Mouse (Mus musculus): ENCODE measurements at regions not wholly inside any gene's neighbourhood (a gene's known extent, or its start where the extent isn't known, plus 50 kb on each side); places are given as distances from the start of the nearest gene placed in this dataset.

GRCm38 (mm10) chr12:97398582-97398945, 860.7 kb downstream of the Galc start:
- H3K4me1 ChIP-seq (ENCODE audit: insufficient read depth, low read length), result no peaks in the 10 kb centered on the region
- H3K9ac ChIP-seq (replicated peaks; ENCODE audit: low read length, poor library complexity, severe bottlenecking), result no peak overlapping the region
- no peaks in the 10 kb centered on the region for H3K27me3 ChIP-seq (ENCODE audit: insufficient read depth, low read length)
- H3K4me2 ChIP-seq (ENCODE audit: low read depth, low read length, poor library complexity, severe bottlenecking), result no peak overlapping the region
- no peaks in the 10 kb centered on the region for H3K9me3 ChIP-seq (ENCODE audit: low read length)
- H3K27ac ChIP-seq (ENCODE audit: low read depth, low read length), result no peak overlapping the region
- no peak overlapping the region for H3K4me3 ChIP-seq (ENCODE audit: low read depth, low read length)
- WGBS, result 56% methylated on average over 3 of the region's 3 CpGs
- ATAC-seq (ENCODE audit: low FRiP score), result no peak
- H3K36me3 ChIP-seq (ENCODE audit: insufficient read depth, low read length), result no peaks in the 10 kb centered on the region
- no peak for TF ChIP-seq CTCF (IDR thresholded peaks at IDR 0.05)
- no peak for DNase-seq (ENCODE audit: low spot score)

GRCm38 (mm10) chr12:97397850-97398581, 861.2 kb downstream of the Galc start:
- WGBS, result 81% methylated on average over 6 of the region's 7 CpGs

GRCm38 (mm10) chr12:97361804-97362203, 897.5 kb downstream of the Galc start:
- WGBS, result 64% methylated on average over 3 of the region's 3 CpGs
- Histone ChIP-seq H3K9ac (replicated peaks; ENCODE audit: low read length, poor library complexity, severe bottlenecking) (no peak overlapping the region), H3K27ac (ENCODE audit: low read depth, low read length) (no peak overlapping the region), H3K27me3 (ENCODE audit: insufficient read depth, low read length) (no peaks in the 10 kb centered on the region), H3K9me3 (ENCODE audit: low read length) (no peaks in the 10 kb centered on the region), H3K4me3 (ENCODE audit: low read depth, low read length) (no peak overlapping the region), H3K4me1 (ENCODE audit: insufficient read depth, low read length) (no peaks in the 10 kb centered on the region), H3K36me3 (ENCODE audit: insufficient read depth, low read length) (no peaks in the 10 kb centered on the region), H3K4me2 (ENCODE audit: low read depth, low read length, poor library complexity, severe bottlenecking) (no peak overlapping the region)
- ATAC-seq (ENCODE audit: low FRiP score), result no peak
- no peak for TF ChIP-seq CTCF (IDR thresholded peaks at IDR 0.05)
- no peak for DNase-seq (ENCODE audit: low spot score)

More at GRCm38 (mm10) chr12:97397850-97398581, 861.2 kb downstream of the Galc start:
- DNase-seq (ENCODE audit: low spot score) (no peak), ATAC-seq (ENCODE audit: low FRiP score) (no peak)
- Histone ChIP-seq H3K9ac (replicated peaks; ENCODE audit: low read length, poor library complexity, severe bottlenecking) (no peak overlapping the region), H3K36me3 (ENCODE audit: insufficient read depth, low read length) (no peaks in the 10 kb centered on the region), H3K4me1 (ENCODE audit: insufficient read depth, low read length) (no peaks in the 10 kb centered on the region), H3K4me3 (ENCODE audit: low read depth, low read length) (no peak overlapping the region), H3K4me2 (ENCODE audit: low read depth, low read length, poor library complexity, severe bottlenecking) (no peak overlapping the region), H3K27me3 (ENCODE audit: insufficient read depth, low read length) (no peaks in the 10 kb centered on the region), H3K27ac (ENCODE audit: low read depth, low read length) (no peak overlapping the region), H3K9me3 (ENCODE audit: low read length) (no peaks in the 10 kb centered on the region)
- TF ChIP-seq CTCF (IDR thresholded peaks at IDR 0.05), result no peak

- no peaks in the 10 kb centered on the region for H3K27me3 ChIP-seq (ENCODE audit: insufficient read depth, low read length)
- H3K9ac ChIP-seq (replicated peaks; ENCODE audit: low read length, poor library complexity, severe bottlenecking), result no peak overlapping the region
- H3K36me3 ChIP-seq (ENCODE audit: insufficient read depth, low read length), result no peaks in the 10 kb centered on the region
- H3K4me3 ChIP-seq (ENCODE audit: low read depth, low read length), result no peak overlapping the region
- H3K4me1 ChIP-seq (ENCODE audit: insufficient read depth, low read length), result no peaks in the 10 kb centered on the region
- ATAC-seq (ENCODE audit: low FRiP score), result no peak
- no peaks in the 10 kb centered on the region for H3K9me3 ChIP-seq (ENCODE audit: low read length)
- H3K27ac ChIP-seq (ENCODE audit: low read depth, low read length), result no peak overlapping the region
- no peak overlapping the region for H3K4me2 ChIP-seq (ENCODE audit: low read depth, low read length, poor library complexity, severe bottlenecking)
- DNase-seq (ENCODE audit: low spot score), result peak; percentile 43
- no peak for TF ChIP-seq CTCF (IDR thresholded peaks at IDR 0.05)
- WGBS, result 23% methylated on average over 2 of the region's 2 CpGs
Observed at GRCm38 (mm10) chr12:97360656-97361055, 898.6 kb downstream of the Galc start.

- Histone ChIP-seq H3K36me3 (ENCODE audit: insufficient read depth, low read length) (no peaks in the 10 kb centered on the region), H3K9me3 (ENCODE audit: low read length) (no peaks in the 10 kb centered on the region), H3K9ac (replicated peaks; ENCODE audit: low read length, poor library complexity, severe bottlenecking) (no peak overlapping the region), H3K27ac (ENCODE audit: low read depth, low read length) (no peak overlapping the region), H3K4me3 (ENCODE audit: low read depth, low read length) (no peak overlapping the region), H3K27me3 (ENCODE audit: insufficient read depth, low read length) (no peaks in the 10 kb centered on the region), H3K4me2 (ENCODE audit: low read depth, low read length, poor library complexity, severe bottlenecking) (no peak overlapping the region), H3K4me1 (ENCODE audit: insufficient read depth, low read length) (no peaks in the 10 kb centered on the region)
- 43% methylated on average over 3 of the region's 3 CpGs for WGBS
- DNase-seq (ENCODE audit: low spot score) (peak; percentile 41), ATAC-seq (ENCODE audit: low FRiP score) (no peak)
- no peak for TF ChIP-seq CTCF (IDR thresholded peaks at IDR 0.05)
Observed at GRCm38 (mm10) chr12:97326582-97326981, 932.7 kb downstream of the Galc start.

- H3K4me1 ChIP-seq (ENCODE audit: insufficient read depth, low read length), result no peaks in the 10 kb centered on the region
- no peak overlapping the region for H3K27ac ChIP-seq (ENCODE audit: low read depth, low read length)
- H3K4me3 ChIP-seq (ENCODE audit: low read depth, low read length), result no peak overlapping the region
- H3K9me3 ChIP-seq (ENCODE audit: low read length), result no peaks in the 10 kb centered on the region
- TF ChIP-seq CTCF (IDR thresholded peaks at IDR 0.05), result no peak
- DNase-seq (ENCODE audit: low spot score) (no peak), ATAC-seq (ENCODE audit: low FRiP score) (no peak)
- H3K27me3 ChIP-seq (ENCODE audit: insufficient read depth, low read length), result no peaks in the 10 kb centered on the region
- WGBS, result 73% methylated on average over 5 of the region's 5 CpGs
- no peaks in the 10 kb centered on the region for H3K36me3 ChIP-seq (ENCODE audit: insufficient read depth, low read length)
- H3K9ac ChIP-seq (replicated peaks; ENCODE audit: low read length, poor library complexity, severe bottlenecking), result no peak overlapping the region
- no peak overlapping the region for H3K4me2 ChIP-seq (ENCODE audit: low read depth, low read length, poor library complexity, severe bottlenecking)
Observed at GRCm38 (mm10) chr12:97312282-97313040, 946.8 kb downstream of the Galc start.
